Comparison of ENCODE assay signal across 7 mouse cellular contexts in the genomic region with DNA sequence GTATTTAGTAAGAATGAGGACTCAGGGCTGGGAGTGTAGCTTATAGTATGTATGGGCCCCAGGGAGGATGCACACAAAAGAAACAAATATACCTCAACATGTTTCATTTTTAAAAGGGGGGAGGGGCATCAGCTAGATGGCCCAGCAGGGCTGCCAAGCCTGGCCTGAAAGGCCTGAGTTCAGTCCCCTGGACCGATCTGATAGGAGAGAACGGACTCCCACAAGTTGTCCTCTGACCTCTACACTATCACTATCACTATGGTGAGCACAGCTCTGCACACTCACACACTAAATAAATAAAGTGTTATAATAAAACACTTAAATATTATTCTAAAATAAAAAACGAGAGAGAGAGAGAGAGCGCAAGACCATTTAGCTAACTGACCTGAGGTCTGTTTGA. TPM values are rescaled to one million over a fixed set of nuclear protein-coding genes. Genes with fewer than 3 reads are reported as not detected.
DNase-seq lines count a peak whose midpoint lies in the region; ATAC-seq and TF ChIP-seq lines count a peak whose summit lies in the region.

No protein-coding gene starts in this region.

- peak overlapping the region; percentile 43 for H3K4me2 ChIP-seq in kidney, embryonic 15.5 days
- H3K4me2 ChIP-seq in liver, embryonic 16.5 days (ENCODE audit: low read depth, low read length): peak overlapping the region; percentile 82

- no peak overlapping the region for H3K9ac ChIP-seq in kidney, embryonic 15.5 days
- no peak overlapping the region for H3K9ac ChIP-seq in liver, embryonic 16.5 days (ENCODE audit: low read depth, low read length)

- no peaks in the 10 kb centered on the region for H3K36me3 ChIP-seq in kidney, embryonic 15.5 days
- no peaks in the 10 kb centered on the region for H3K36me3 ChIP-seq in liver, embryonic 16.5 days (ENCODE audit: control insufficient read depth, insufficient read depth)

- TF ChIP-seq CTCF in embryonic fibroblast, embryonic 13.5 days (IDR thresholded peaks at IDR 0.05; ENCODE audit: borderline replicate concordance, insufficient read depth, low read length): no peak

- H3K4me3 ChIP-seq in kidney, embryonic 15.5 days (replicated peaks): no peak overlapping the region
- no peak overlapping the region for H3K4me3 ChIP-seq in embryonic fibroblast, embryonic 13.5 days (ENCODE audit: insufficient read depth, low read length)
- no peak overlapping the region for H3K4me3 ChIP-seq in liver, embryonic 16.5 days (ENCODE audit: low read depth, low read length)

- ATAC-seq in kidney, embryonic 15.5 days (replicated peaks; ENCODE audit: low FRiP score): peak; percentile 55; the same call in 1 of the 2 replicates
- ATAC-seq in common myeloid progenitor, adult 5-6 weeks (replicated peaks; ENCODE audit: low read depth, poor library complexity, severe bottlenecking): peak; percentile 12
- ATAC-seq in liver, embryonic 16.5 days (ENCODE audit: low read depth): peak; percentile 66

- peaks cover 32% of the 10 kb centered on the region for H3K4me1 ChIP-seq in kidney, embryonic 15.5 days
- H3K4me1 ChIP-seq in embryonic fibroblast, embryonic 13.5 days (ENCODE audit: control insufficient read depth, insufficient read depth, low read length): no peaks in the 10 kb centered on the region
- H3K4me1 ChIP-seq in liver, embryonic 16.5 days (ENCODE audit: control insufficient read depth, low read depth, low read length): peaks cover 7% of the 10 kb centered on the region

- no peaks in the 10 kb centered on the region for H3K27me3 ChIP-seq in kidney, embryonic 15.5 days
- no peaks in the 10 kb centered on the region for H3K27me3 ChIP-seq in liver, embryonic 16.5 days (ENCODE audit: control insufficient read depth, insufficient read depth, low read depth, low read length)

- WGBS in kidney, embryonic 15.5 days: 34% methylated on average over 4 of the region's 4 CpGs
- WGBS in liver, embryonic 16.5 days (ENCODE audit: insufficient replicate concordance): 61% methylated on average over 4 of the region's 4 CpGs

- H3K9me3 ChIP-seq in kidney, embryonic 15.5 days (replicated peaks): no peaks in the 10 kb centered on the region
- H3K9me3 ChIP-seq in liver, embryonic 16.5 days (replicated peaks; ENCODE audit: control insufficient read depth, low read length): no peaks in the 10 kb centered on the region

- TF ChIP-seq POLR2A in embryonic fibroblast, embryonic 13.5 days (IDR thresholded peaks at IDR 0.05; ENCODE audit: low read depth, low read length): no peak

- H3K27ac ChIP-seq in kidney, embryonic 15.5 days: peak overlapping the region; percentile 54; the same call in 1 of the 2 replicates
- H3K27ac ChIP-seq in embryonic fibroblast, embryonic 13.5 days (ENCODE audit: insufficient read depth, low read length): 0 out of 2 replicates have a peak overlapping the region, but pooled peaks have one; percentile 3
- H3K27ac ChIP-seq in liver, embryonic 16.5 days (ENCODE audit: low read length): peak overlapping the region; percentile 50; the same call in 1 of the 2 replicates

- no peak for DNase-seq in kidney, postnatal 10 days
- no peak for DNase-seq in layer of hippocampus, postnatal 25 days (ENCODE audit: extremely low spot score in 1 of 2, low spot score in 1 of 2)
- DNase-seq in adrenal gland, postnatal 14 days: no peak

RNA-seq across cellular contexts. Expression of gene Mansc1, which starts 18.0 kb away (rescaled TPM):
- 6.9 and 7.0 TPM in 2 replicates for polyA plus RNA-seq in kidney, embryonic 15.5 days (2015; fragmentation: Nextera tagmentation; extraction: Ambion mirVana)
- total RNA-seq in common myeloid progenitor, adult 5-6 weeks (2017): 4.8 and 6.1 TPM in 2 replicates
- 2.8 and 3.2 TPM in 2 replicates for polyA plus RNA-seq in embryonic fibroblast, embryonic 13.5 days (2011; ENCODE audit: insufficient read length, low read depth, missing spikeins)
- 0.78 and 0.80 TPM in 2 replicates for polyA plus RNA-seq in liver, embryonic 16.5 days (2015; fragmentation: Nextera tagmentation; extraction: Ambion mirVana)
- total RNA-seq in layer of hippocampus, postnatal 25 days (2021): 1 to 10 TPM; 6.9 to 7.9 TPM
- 4.7 and 5.7 TPM in 2 replicates for total RNA-seq in adrenal gland, postnatal 14 days (2021)

RNA-seq across cellular contexts. Expression of gene Borcs5, which starts 25.0 kb away (rescaled TPM):
- polyA plus RNA-seq in kidney, embryonic 15.5 days (2015; fragmentation: Nextera tagmentation; extraction: Ambion mirVana): 15.8 and 16.4 TPM in 2 replicates
- total RNA-seq in common myeloid progenitor, adult 5-6 weeks (2017): 12.4 and 13.4 TPM in 2 replicates
- 6.1 and 7.1 TPM in 2 replicates for polyA plus RNA-seq in embryonic fibroblast, embryonic 13.5 days (2011; ENCODE audit: insufficient read length, low read depth, missing spikeins)
- 6.4 and 8.2 TPM in 2 replicates for polyA plus RNA-seq in liver, embryonic 16.5 days (2015; fragmentation: Nextera tagmentation; extraction: Ambion mirVana)
- total RNA-seq in layer of hippocampus, postnatal 25 days (2021): 10 to 100 TPM; 36.1 to 39.2 TPM
- 11.9 TPM in 2 replicates for total RNA-seq in adrenal gland, postnatal 14 days (2021)

RNA-seq across cellular contexts. Expression of gene Lrp6, which starts 47.6 kb away (rescaled TPM):
- 34.5 and 37.5 TPM in 2 replicates for polyA plus RNA-seq in kidney, embryonic 15.5 days (2015; fragmentation: Nextera tagmentation; extraction: Ambion mirVana)
- 56.0 and 56.5 TPM in 2 replicates for total RNA-seq in common myeloid progenitor, adult 5-6 weeks (2017)
- polyA plus RNA-seq in embryonic fibroblast, embryonic 13.5 days (2011; ENCODE audit: insufficient read length, low read depth, missing spikeins): 58.4 and 88.3 TPM in 2 replicates
- polyA plus RNA-seq in liver, embryonic 16.5 days (2015; fragmentation: Nextera tagmentation; extraction: Ambion mirVana): 6.6 and 7.8 TPM in 2 replicates
- total RNA-seq in layer of hippocampus, postnatal 25 days (2021): 10 to 100 TPM; 48.3 to 49.3 TPM
- 81.5 and 89.2 TPM in 2 replicates for total RNA-seq in adrenal gland, postnatal 14 days (2021)

Comparison
In these comparisons a context has a peak if more than half of its experiments do, and no peak if none do; other contexts are left out.
1. ATAC-seq: peak in every context shown above with its lines; median percentile 66 in liver, embryonic 16.5 days; 55 in kidney, embryonic 15.5 days; 12 in common myeloid progenitor, adult 5-6 weeks.
2. H3K27ac ChIP-seq: peak in every context shown above with its lines; median percentile 54 in kidney, embryonic 15.5 days; 50 in liver, embryonic 16.5 days; 3 in embryonic fibroblast, embryonic 13.5 days.